Mouse (Mus musculus) lung, postnatal 0 days (tissue): Measurements from ENCODE around the gene Frat2. TPM values are rescaled to one million over a fixed set of nuclear protein-coding genes. Genes with fewer than 3 reads are reported as not detected.

Source experiments
- ATAC-seq: fragments of 200-750 bp; cut with Nextera tagmentation; 2 replicates; pipeline ENCODE4 v1.8.0; 2017; ENCODE audit warnings: moderate library complexity
- DNase-seq: peaks from one replicate; pipeline ENCODE4 v3.0.0-alpha.2; 2016; ENCODE audit warnings: low spot score
- H3K27ac ChIP-seq: fragments of 300-500 bp; sonication (generic); 2 replicates; pipeline ENCODE4 v1.5.1; 2014; ENCODE audit warnings: antibody characterized with exemption, mild to moderate bottlenecking, low read length, mixed read lengths
- H3K27me3 ChIP-seq: fragments of 300-500 bp; sonication (generic); replicated peaks from 2 replicates; pipeline ENCODE4 v1.6.1; 2014; ENCODE audit warnings: low read length, mixed read lengths; ENCODE audit not compliant: insufficient read depth
- H3K36me3 ChIP-seq: fragments of 300-500 bp; sonication (generic); 2 replicates; pipeline ENCODE4 v1.6.1; 2014; ENCODE audit warnings: low read length, mixed read lengths; ENCODE audit not compliant: insufficient read depth
- H3K4me1 ChIP-seq: fragments of 300-500 bp; sonication (generic); 2 replicates; pipeline ENCODE4 v1.6.1; 2014; ENCODE audit warnings: antibody characterized with exemption, low read depth, low read length, mixed read lengths; ENCODE audit not compliant: insufficient read depth
- H3K4me2 ChIP-seq: fragments of 300-500 bp; sonication (generic); replicated peaks from 2 replicates; pipeline ENCODE4 v1.6.1; 2014; ENCODE audit warnings: low read depth, mild to moderate bottlenecking, low read length, moderate library complexity, mixed read lengths
- H3K4me3 ChIP-seq: fragments of 300-500 bp; sonication (generic); 2 replicates; pipeline ENCODE4 v1.5.1; 2014; ENCODE audit warnings: low read depth, low read length
- H3K9ac ChIP-seq: fragments of 300-500 bp; sonication (generic); replicated peaks from 2 replicates; pipeline ENCODE4 v1.6.1; 2014; ENCODE audit warnings: low read depth, mild to moderate bottlenecking
- H3K9me3 ChIP-seq: fragments of 300-500 bp; sonication (generic); 2 replicates; pipeline ENCODE4 v1.6.1; 2016; ENCODE audit warnings: low read length, mixed read lengths
- CTCF ChIP-seq: IDR thresholded peaks from 2 replicates; pipeline ENCODE4 v1.5.1; 2016; ENCODE audit warnings: antibody characterized with exemption, mild to moderate bottlenecking
- EP300 ChIP-seq: IDR thresholded peaks from 2 replicates; pipeline ENCODE4 v1.6.1; 2016; ENCODE audit warnings: antibody characterized with exemption, mild to moderate bottlenecking, control low read depth
- WGBS: fragments of 180-500 bp; shearing (Covaris S2); extraction: QIAGEN DNeasy Blood & Tissue Kit; methylation state at CpG from one replicate; pipeline ENCODE4 v1.1.7; 2014; 5-methylcytosine and 5-hydroxymethylcytosine counted together
- polyA plus RNA-seq: library from polyadenylated mRNA; unstranded; fragments of >200 nt; fragmentation: Nextera tagmentation; extraction: Ambion mirVana; gene quantifications from 2 replicates; pipeline ENCODE4 v1.2.1, GENCODE M21; 2015

Frat2 gene
- polyA plus RNA-seq, 1 experiment from 2014 or later, result 4.6 TPM

GRCm38 (mm10) chr19:41828941-41829340, 19.0 kb downstream of the Frat2 start:
- ATAC-seq (no peak), DNase-seq (peak; percentile 25)
- TF ChIP-seq EP300, result no peak
- Histone ChIP-seq H3K27me3 (0 out of 2 replicates have a peak, but pooled peaks cover 5% of the 10 kb centered on the region), H3K4me2 (peak overlapping the region; percentile 98; the same call in 1 of the 2 replicates), H3K27ac (peak overlapping the region; percentile 47; the same call in 1 of the 2 replicates), H3K4me1 (peaks cover 4% of the 10 kb centered on the region), H3K36me3 (no peaks in the 10 kb centered on the region), H3K9ac (no peak overlapping the region), H3K9me3 (no peaks in the 10 kb centered on the region), H3K4me3 (no peak overlapping the region)
- 53% methylated on average over 3 of the region's 3 CpGs for WGBS

- H3K36me3 ChIP-seq, result no peaks in the 10 kb centered on the region
- no peak overlapping the region for H3K4me2 ChIP-seq
- H3K27me3 ChIP-seq, result no peaks in the 10 kb centered on the region
- DNase-seq (no peak), ATAC-seq (no peak)
- 41% methylated on average over 3 of the region's 3 CpGs for WGBS
- peaks cover 3% of the 10 kb centered on the region; the same call in 1 of the 2 replicates for H3K4me1 ChIP-seq
- no peak overlapping the region for H3K9ac ChIP-seq
- H3K9me3 ChIP-seq, result no peaks in the 10 kb centered on the region
- no peak overlapping the region for H3K27ac ChIP-seq
- no peak for TF ChIP-seq EP300
- no peak for TF ChIP-seq CTCF
- H3K4me3 ChIP-seq, result no peak overlapping the region
Measured at GRCm38 (mm10) chr19:41826529-41826928, 21.4 kb downstream of the Frat2 start.

GRCm38 (mm10) chr19:41824950-41825349, 23.0 kb downstream of the Frat2 start:
- Histone ChIP-seq H3K4me3 (no peak overlapping the region), H3K4me2 (no peak overlapping the region), H3K9ac (no peak overlapping the region), H3K36me3 (no peaks in the 10 kb centered on the region), H3K9me3 (no peaks in the 10 kb centered on the region), H3K27me3 (no peaks in the 10 kb centered on the region), H3K4me1 (no peaks in the 10 kb centered on the region), H3K27ac (no peak overlapping the region)
- WGBS, result 73% methylated on average over 5 of the region's 5 CpGs
- TF ChIP-seq EP300 (no peak), CTCF (no peak)
- DNase-seq (no peak), ATAC-seq (no peak)

GRCm38 (mm10) chr19:41822589-41822988, 25.3 kb downstream of the Frat2 start:
- Histone ChIP-seq H3K36me3 (no peaks in the 10 kb centered on the region), H3K27me3 (no peaks in the 10 kb centered on the region), H3K4me2 (no peak overlapping the region), H3K9me3 (no peaks in the 10 kb centered on the region), H3K9ac (no peak overlapping the region), H3K27ac (no peak overlapping the region), H3K4me3 (no peak overlapping the region), H3K4me1 (no peaks in the 10 kb centered on the region)
- no peak for DNase-seq
- no peak for TF ChIP-seq CTCF
- TF ChIP-seq EP300, result no peak
- no peak for ATAC-seq
- WGBS, result 91% methylated on average over 1 of the region's 1 CpGs

GRCm38 (mm10) chr19:41821436-41821835, 26.5 kb downstream of the Frat2 start:
- ATAC-seq (peak; percentile 74), DNase-seq (peak; percentile 53)
- Histone ChIP-seq H3K4me1 (no peaks in the 10 kb centered on the region), H3K27me3 (no peaks in the 10 kb centered on the region), H3K27ac (no peak overlapping the region), H3K4me2 (no peak overlapping the region), H3K9ac (no peak overlapping the region), H3K9me3 (no peaks in the 10 kb centered on the region), H3K4me3 (no peak overlapping the region), H3K36me3 (no peaks in the 10 kb centered on the region)
- WGBS, result 13% methylated on average over 5 of the region's 5 CpGs
- TF ChIP-seq CTCF, result no peak
- no peak for TF ChIP-seq EP300

- H3K4me1 ChIP-seq, result no peaks in the 10 kb centered on the region
- H3K36me3 ChIP-seq, result no peaks in the 10 kb centered on the region
- ATAC-seq (no peak), DNase-seq (no peak)
- no peak overlapping the region for H3K9ac ChIP-seq
- 72% methylated on average over 4 of the region's 4 CpGs for WGBS
- no peak overlapping the region for H3K4me2 ChIP-seq
- H3K9me3 ChIP-seq, result no peaks in the 10 kb centered on the region
- H3K4me3 ChIP-seq, result no peak overlapping the region
- no peak for TF ChIP-seq EP300
- no peak for TF ChIP-seq CTCF
- H3K27ac ChIP-seq, result no peak overlapping the region
- H3K27me3 ChIP-seq, result no peaks in the 10 kb centered on the region
Measured at GRCm38 (mm10) chr19:41818749-41819148, 29.2 kb downstream of the Frat2 start.

- Histone ChIP-seq H3K4me3 (no peak overlapping the region), H3K9me3 (no peaks in the 10 kb centered on the region), H3K27ac (peak overlapping the region; percentile 73), H3K4me2 (no peak overlapping the region), H3K36me3 (no peaks in the 10 kb centered on the region), H3K27me3 (no peaks in the 10 kb centered on the region), H3K4me1 (no peaks in the 10 kb centered on the region), H3K9ac (no peak overlapping the region)
- TF ChIP-seq CTCF, result no peak
- TF ChIP-seq EP300, result no peak
- 42% methylated on average over 10 of the region's 10 CpGs for WGBS
- ATAC-seq, result peak; percentile 46
- no peak for DNase-seq
Measured at GRCm38 (mm10) chr19:41817325-41817724, 30.6 kb downstream of the Frat2 start.
